Comparison of ENCODE assay signal across 25 mouse cellular contexts in the genomic region with DNA sequence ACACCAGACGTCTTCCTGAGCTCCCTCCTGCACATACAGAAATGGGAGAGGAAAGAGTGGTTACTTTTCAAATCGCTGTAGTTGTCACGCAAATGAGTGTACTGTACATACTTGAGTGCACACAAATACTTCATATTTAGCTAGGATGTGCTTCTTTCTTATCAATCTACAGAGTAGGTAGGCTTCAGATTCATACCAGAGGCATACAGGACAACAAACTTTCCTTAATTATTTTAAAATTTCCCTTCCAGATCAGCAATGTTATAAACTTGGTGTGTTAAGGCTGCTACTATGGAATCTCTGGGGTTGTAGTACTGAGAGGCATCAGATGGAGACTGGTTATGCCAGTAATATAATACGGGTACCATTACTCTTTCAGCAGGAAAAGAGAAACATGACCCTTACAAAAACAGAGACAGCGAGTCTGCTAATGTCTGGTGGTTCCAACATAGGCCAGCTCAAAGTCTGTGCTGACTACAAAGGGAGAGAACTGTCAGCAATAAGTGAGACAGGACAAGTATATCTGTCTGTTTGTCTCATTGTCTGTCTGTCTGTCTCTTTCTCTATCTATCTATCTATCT. TPM values are rescaled to one million over a fixed set of nuclear protein-coding genes. Genes with fewer than 3 reads are reported as not detected.
DNase-seq lines count a peak whose midpoint lies in the region; ATAC-seq lines count a peak whose summit lies in the region.
"Had no signal": no experiment of that assay in that cellular context is flagged by ENCODE, and none has a peak within 500 bp of the region (broad histone marks: within the 10 kb centered on the region; RNA-seq: fewer than 3 reads in every experiment).

No protein-coding gene starts in this region.

- 50% methylated on average over 5 of the region's 5 CpGs for WGBS in kidney, embryonic 15.5 days

- H3K27ac ChIP-seq in kidney, embryonic 15.5 days, result no peak overlapping the region
- H3K27ac ChIP-seq: embryonic facial prominence, embryonic 15.5 days; forebrain, embryonic 12.5 days; forebrain, embryonic 15.5 days; heart, adult 2 months; heart, embryonic 10.5 days; heart, embryonic 13.5 days; hindbrain, embryonic 14.5 days; hindbrain, postnatal 0 days had no signal

- no peak overlapping the region for H3K4me3 ChIP-seq in kidney, embryonic 15.5 days (replicated peaks)
- H3K4me3 ChIP-seq: embryonic facial prominence, embryonic 15.5 days; forebrain, embryonic 12.5 days; forebrain, embryonic 15.5 days; heart, adult 2 months; heart, embryonic 10.5 days; heart, embryonic 13.5 days had no signal

- no peaks in the 10 kb centered on the region for H3K36me3 ChIP-seq in kidney, embryonic 15.5 days
- H3K36me3 ChIP-seq: embryonic facial prominence, embryonic 15.5 days; forebrain, embryonic 12.5 days; forebrain, embryonic 15.5 days; heart, embryonic 10.5 days; heart, embryonic 13.5 days had no signal

- DNase-seq in kidney, postnatal 10 days, result no peak
- DNase-seq in 3T3-L1 (ENCODE audit: low read depth, low spot score) (peak; percentile 94), adipocyte (ENCODE audit: low spot score) (peak; percentile 94)
- no peak for DNase-seq in gastrocnemius, postnatal 4 days (ENCODE audit: low spot score in 2 of 2)
- DNase-seq: adrenal gland, postnatal 10 days; adrenal gland, postnatal 36 days; cerebellum, adult 18-20 months; cerebellum, adult 9-10 months; cerebellum, postnatal 14 days; gastrocnemius, postnatal 25 days; heart, adult 2 months; heart, postnatal 14 days; heart, postnatal 4 days had no signal

- no peak overlapping the region for H3K9ac ChIP-seq in kidney, embryonic 15.5 days
- H3K9ac ChIP-seq: embryonic facial prominence, embryonic 15.5 days; forebrain, embryonic 12.5 days; forebrain, embryonic 15.5 days; heart, embryonic 13.5 days; hindbrain, embryonic 14.5 days had no signal

- ATAC-seq in kidney, embryonic 15.5 days (replicated peaks; ENCODE audit: low FRiP score), result peak; percentile 80
- no peak for ATAC-seq in megakaryocyte progenitor cell, adult 5-6 weeks (replicated peaks; ENCODE audit: poor library complexity)
- ATAC-seq: activated CD4-positive, CD25-positive, alpha-beta regulatory T cell, adult 4 months; forebrain, embryonic 15.5 days; hindbrain, postnatal 0 days; inflammation-experienced regulatory T-cells, adult 6 months had no signal

- H3K4me2 ChIP-seq in kidney, embryonic 15.5 days, result no peak overlapping the region
- H3K4me2 ChIP-seq: embryonic facial prominence, embryonic 15.5 days; forebrain, embryonic 12.5 days; forebrain, embryonic 15.5 days; heart, embryonic 13.5 days; hindbrain, embryonic 14.5 days had no signal

- H3K4me1 ChIP-seq in kidney, embryonic 15.5 days, result 0 out of 2 replicates have a peak, but pooled peaks cover 2% of the 10 kb centered on the region
- H3K4me1 ChIP-seq: embryonic facial prominence, embryonic 15.5 days; forebrain, embryonic 12.5 days; forebrain, embryonic 15.5 days; heart, embryonic 10.5 days; heart, embryonic 13.5 days had no signal

- no peaks in the 10 kb centered on the region for H3K9me3 ChIP-seq in kidney, embryonic 15.5 days (replicated peaks)
- H3K9me3 ChIP-seq: embryonic facial prominence, embryonic 15.5 days; forebrain, embryonic 12.5 days; forebrain, embryonic 15.5 days; heart, embryonic 10.5 days; heart, embryonic 13.5 days had no signal

- no peaks in the 10 kb centered on the region for H3K27me3 ChIP-seq in kidney, embryonic 15.5 days
- H3K27me3 ChIP-seq: embryonic facial prominence, embryonic 15.5 days; forebrain, embryonic 12.5 days; forebrain, embryonic 15.5 days; heart, embryonic 13.5 days had no signal

RNA-seq across cellular contexts. Expression of gene Lin7a, which starts 21.8 kb away (rescaled TPM):
- polyA plus RNA-seq in kidney, embryonic 15.5 days (2015; fragmentation: Nextera tagmentation; extraction: Ambion mirVana), result 1.6 and 2.0 TPM in 2 replicates
- not detected in 2 replicates for total RNA-seq in megakaryocyte progenitor cell, adult 5-6 weeks (2015)
- total RNA-seq in megakaryocyte progenitor cell, adult 5-6 weeks (2017), result not detected in 2 replicates
- 1 to 10 TPM; 3.0 to 3.1 TPM for total RNA-seq in gastrocnemius, postnatal 4 days (2021)
- total RNA-seq: granulocyte monocyte progenitor cell, adult 5-6 weeks had no signal
- polyA plus RNA-seq: activated CD4-positive, CD25-positive, alpha-beta regulatory T cell, adult 4 months had no signal

Comparison
In these comparisons a context has a peak if more than half of its experiments do, and no peak if none do; other contexts are left out.
1. DNase-seq: peak in 3T3-L1 (single experiment) and adipocyte (single experiment); none in kidney, postnatal 10 days (single experiment) and gastrocnemius, postnatal 4 days (0 of 2).